Mouse (Mus musculus): Measurements from ENCODE around the gene Dhx58.
"Not testable (repeated sequence)": the region's sequence is repeated elsewhere in the genome, so short reads cannot be mapped to it uniquely, and the experiment has no call there.

Dhx58 gene

DNA sequence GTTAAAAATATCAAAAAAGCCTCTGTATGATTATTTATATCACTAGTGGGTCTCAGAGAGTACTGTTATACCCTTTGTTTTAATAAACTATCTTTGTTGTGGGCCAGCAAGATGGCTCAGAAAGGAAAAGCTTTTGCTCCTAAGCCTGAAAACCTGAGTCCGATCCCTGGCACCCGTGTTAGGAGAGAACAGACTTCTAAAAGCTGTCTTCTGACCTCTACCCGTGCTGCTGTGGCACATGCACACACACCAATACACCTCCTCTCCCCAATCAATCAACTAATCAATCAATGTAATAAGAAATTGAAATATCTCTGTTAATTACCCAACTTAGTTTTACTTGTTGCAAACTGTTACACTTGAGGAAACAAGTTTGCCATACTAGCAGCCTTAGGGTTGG lies 3.4 kb downstream of the Dhx58 start:
- no peak for DNase-seq

DNA sequence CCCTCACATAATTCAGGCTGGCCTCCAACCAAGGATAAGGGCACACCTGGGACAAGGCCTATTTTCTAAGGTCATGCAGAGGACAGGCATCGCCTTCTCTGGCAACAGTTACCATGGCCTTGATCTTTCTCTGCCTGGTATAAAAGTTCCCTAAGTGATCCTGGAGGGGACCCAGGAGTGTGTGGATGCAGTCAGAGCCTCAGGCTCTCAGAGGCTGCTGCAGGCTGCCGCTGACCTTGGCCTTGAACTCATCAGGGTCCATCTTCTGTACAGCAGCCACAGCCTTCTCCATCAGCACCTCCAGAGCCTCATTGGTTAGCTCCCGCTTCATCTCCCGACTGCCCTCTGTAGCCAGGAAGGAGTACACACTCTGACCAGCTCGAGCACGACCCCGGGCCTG lies 6.2 kb downstream of the Dhx58 start:
- DNase-seq, result no peak

DNA sequence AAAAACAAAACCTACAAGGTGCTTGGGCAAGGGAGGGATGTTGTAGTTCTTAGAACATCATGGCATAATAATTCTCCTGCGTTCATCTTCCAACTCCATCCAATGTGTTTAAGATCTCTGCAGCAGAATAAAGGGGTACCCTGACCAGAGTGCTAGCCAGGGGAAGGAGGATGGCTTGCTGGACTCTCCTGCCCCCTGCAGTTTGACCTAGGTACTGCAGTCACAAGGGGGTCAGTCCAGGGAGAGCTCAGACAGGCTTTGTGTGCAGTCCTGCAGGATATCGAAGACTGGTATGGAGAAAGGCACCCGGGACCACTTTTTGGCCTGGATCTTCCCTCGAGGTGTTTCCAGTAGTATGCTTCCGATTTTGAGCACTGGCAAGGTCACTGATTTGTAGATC lies 9.1 kb downstream of the Dhx58 start:
- peak; percentile 69 to 78 for DNase-seq

- no peak for DNase-seq
These were observed 10.9 kb downstream of the Dhx58 start for GRCm38 (mm10) chr11:100693154-100693553.

DNA sequence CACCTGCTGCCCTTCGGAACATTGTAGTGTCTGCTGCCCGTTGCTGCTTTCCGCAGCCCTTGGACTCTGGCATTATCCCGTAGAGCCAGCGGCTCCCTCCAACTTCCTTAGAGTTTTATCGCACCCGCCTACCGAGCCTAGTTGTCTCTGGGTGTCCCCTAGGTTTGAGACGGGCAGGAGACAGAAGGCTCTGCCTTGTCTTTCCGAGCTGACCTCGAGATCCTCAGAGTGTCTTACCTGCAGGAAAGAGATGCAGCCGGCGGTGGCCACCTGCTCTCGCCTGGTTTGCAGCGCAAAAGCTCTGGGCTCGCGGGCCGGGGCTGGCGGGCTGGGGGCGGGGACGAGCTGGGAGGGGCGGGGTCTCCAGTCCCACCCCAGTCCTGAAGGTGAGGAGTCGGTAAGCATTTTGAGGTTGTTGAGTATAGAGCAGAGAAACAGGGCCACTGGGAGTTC lies 11.9 kb downstream of the Dhx58 start, which contains the start of gene Zfp385c:
Zfp385c (minus strand) TSS at position 292 of the 453 bp plus-strand sequence.
- DNase-seq, result no peak

GRCm38 (mm10) chr11:100690389-100690788 lies 13.7 kb downstream of the Dhx58 start:
- DNase-seq, result no peak

- no peak for DNase-seq
These were observed 15.6 kb downstream of the Dhx58 start for GRCm38 (mm10) chr11:100688443-100688842.

DNA sequence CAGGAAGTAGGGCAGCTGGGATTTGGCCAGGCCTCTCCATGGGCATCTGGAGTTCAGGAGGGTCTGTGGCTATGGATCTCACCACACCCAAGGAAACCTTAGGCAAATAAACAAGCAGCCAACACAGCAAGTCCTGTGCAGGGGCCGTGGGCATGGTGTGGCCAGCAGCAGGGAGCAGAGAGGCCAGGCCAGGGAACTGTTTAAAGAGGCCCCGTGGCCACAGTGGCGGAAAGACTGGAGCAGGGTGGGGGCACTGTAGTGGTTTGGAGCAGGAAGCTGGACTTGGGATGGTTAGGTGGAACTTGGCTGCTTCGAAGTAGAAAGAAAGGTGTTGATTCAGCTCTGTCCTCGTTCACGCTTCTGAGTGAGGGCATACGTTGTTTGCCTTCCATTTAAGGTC lies 16.8 kb downstream of the Dhx58 start:
- no peak for DNase-seq

DNA sequence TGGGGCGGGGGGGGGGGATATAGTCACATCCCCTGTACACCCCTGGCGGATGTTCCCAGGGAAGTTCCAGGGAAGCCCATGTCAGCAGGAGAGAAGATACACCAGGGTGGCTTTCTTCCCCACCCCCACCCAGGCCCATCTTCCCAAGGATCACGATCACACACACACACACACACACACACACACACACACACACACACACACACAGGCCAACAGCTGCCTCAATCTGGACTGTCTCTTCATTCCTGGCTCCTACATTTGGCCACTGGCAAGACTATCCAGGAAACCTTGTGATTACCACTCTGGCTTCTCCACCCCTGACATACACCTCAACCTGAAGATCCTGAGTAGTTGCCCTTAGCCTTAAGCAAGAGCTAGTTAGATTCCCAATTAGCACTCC lies 18.7 kb downstream of the Dhx58 start:
- DNase-seq, result no peak

DNA sequence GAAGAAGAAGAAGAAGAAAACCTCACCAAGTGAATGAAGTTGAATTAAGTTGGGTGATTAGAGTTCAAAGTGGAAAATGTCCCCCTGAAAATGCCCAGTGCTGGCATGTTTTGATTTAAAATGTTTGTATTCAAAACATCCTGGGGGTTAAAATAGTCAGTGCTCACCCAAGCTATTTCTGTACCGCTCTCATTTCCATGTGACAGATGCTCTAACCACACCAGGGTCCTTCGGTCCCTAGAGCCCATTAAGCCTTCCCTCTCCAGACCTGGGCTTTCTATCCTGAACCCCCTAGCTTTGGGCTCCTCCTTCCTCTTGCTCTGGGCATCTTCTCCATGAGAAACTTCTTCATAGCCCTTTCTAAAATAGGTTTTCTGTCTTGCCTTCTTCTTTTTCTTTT lies 20.0 kb downstream of the Dhx58 start:
- no peak for DNase-seq

DNA sequence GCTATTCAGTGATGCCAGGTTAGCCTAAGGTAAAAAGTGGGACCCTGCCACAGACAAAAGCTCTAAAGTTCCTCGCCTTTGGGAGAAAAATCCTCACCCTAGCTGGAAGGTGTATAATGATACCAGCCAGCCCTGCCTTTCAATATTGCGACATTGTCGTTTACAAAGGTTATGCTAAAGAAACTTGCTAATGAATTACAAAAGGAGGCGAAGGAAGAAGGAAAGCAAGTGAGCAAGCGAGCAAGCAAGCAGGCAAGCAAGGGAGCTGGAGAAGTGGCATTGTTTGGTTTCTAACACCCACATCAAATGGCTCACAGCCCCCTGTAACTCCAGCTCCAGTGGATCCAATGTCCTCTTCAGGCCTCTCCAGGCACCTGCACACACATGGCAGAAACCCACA lies 21.5 kb downstream of the Dhx58 start:
- DNase-seq, result no peak

- DNase-seq, result no peak
These were observed 22.2 kb downstream of the Dhx58 start for GRCm38 (mm10) chr11:100681826-100682225.

GRCm38 (mm10) chr11:100677810-100678209 lies 26.3 kb downstream of the Dhx58 start:
- no peak for DNase-seq

DNA sequence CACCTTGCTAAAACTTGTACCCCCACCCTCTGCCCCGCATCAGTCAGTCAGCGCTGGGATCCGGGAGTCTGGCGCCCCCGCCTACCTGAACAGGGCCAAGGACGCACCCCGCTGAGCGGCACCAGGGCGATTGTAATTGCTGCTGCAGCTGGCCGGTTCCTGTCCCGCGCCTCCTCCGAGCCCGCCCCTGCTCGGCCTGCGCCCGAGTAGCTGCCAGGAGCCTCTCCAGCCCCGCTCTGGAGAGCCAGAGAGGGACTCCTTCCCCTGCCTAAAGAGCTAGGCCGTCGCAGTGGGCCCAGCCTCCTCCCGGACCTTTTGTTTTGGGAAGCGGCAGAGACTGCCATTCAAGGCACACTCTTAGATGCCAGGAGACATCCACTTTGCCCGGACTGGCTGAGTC lies 30.9 kb downstream of the Dhx58 start:
- peak; percentile 18 to 26 for DNase-seq

DNA sequence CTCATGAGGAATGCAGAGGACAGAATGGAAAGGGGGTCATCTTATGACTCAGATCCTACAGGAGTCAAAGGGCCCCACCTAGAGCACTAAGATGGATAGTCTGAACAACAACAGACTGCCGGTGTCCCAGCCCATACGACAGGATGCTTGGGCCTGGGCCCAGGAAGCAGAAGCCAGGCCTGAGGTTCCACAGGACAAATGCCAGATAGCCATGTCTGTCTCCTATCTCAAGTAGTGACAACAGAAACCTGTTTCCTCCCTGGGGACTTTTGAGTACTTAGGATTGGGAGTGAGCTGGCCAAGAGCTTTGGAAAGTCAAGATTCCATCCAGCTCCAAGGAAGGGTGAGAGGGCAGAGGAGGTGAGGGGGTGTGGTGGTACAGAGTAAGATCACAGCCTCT lies 32.1 kb downstream of the Dhx58 start:
- no peak for DNase-seq

DNA sequence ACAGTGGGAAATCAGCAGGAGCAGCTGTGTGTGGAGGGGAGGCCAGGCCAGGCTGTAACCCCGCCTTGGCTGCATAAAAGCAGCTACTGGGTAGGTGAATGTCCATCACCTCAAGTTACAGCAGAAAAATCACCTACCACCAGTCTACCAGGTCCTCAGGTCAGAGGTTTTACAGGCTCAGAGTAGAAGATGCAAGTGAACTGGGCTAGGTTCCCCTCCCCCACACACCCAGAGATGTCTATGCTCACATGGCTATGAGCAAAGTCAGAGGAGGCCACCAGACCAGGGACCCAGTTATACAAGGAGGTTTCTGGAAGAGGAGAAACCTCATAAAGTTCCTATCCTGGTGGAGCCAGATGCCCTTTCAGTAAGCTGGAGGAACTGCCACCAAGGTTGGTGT lies 33.0 kb downstream of the Dhx58 start:
- no peak for DNase-seq

DNA sequence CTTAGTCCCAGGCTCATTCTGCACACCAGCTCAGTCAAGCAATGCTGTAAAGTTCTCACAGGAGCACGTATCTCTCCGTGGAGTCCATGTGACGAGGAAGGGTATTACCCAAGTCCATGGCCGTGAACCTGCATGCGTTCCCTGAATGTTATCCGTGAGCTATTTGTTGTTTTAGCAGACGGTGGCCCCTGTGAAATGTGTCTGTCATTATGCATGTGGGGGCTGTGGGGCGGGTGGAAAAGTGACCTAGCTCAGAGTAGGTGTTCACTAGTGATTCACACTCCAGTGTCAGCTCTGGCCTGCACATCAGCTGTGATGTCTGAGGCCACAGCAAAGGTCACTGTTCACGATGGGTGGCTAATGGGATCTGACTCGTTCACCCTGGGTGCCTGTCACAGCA lies 44.3 kb downstream of the Dhx58 start:
- no peak for DNase-seq

DNA sequence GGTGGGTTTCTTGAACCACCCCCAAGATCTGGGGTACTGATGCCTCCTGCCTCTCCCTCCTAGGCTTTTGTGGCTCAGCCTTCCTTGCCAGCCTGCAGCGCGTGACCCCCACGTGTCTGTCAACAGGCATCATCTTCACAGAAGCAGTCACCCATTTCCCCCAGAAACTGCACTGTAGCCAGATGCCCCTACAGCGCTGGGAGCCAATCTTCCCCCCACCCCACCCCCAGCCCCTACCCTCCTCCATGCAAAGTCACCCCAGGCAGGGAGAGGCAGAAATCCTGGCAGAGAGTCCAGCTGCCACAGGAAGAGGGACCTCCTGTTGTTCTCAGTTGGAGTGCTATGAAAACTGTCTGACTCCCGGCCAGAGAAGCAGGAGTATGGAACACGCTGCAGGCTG lies 47.6 kb downstream of the Dhx58 start:
- DNase-seq, result no peak

GRCm38 (mm10) chr11:100655589-100655988 lies 48.5 kb downstream of the Dhx58 start:
- DNase-seq, result not testable (repeated sequence)

DNA sequence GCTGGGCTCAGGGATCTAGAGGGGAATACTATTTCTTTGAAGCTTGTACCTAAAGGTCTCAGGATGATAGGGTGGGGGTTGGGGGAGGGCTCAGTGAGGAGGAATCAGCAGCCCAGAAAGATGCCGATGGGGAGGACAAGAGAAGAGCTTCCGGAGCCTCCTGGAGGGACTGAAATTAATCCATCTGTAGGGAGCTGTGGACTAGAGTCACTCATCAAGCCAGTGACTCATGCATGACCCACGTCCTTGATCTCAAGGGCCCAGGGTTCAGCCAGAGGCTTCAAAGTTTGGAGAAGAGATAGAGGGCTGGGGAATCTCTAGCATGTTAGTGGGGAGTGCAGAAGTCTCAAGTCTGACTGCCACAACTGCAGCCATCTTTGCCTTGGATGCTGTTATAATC lies 52.3 kb downstream of the Dhx58 start:
- DNase-seq, result no peak

DNA sequence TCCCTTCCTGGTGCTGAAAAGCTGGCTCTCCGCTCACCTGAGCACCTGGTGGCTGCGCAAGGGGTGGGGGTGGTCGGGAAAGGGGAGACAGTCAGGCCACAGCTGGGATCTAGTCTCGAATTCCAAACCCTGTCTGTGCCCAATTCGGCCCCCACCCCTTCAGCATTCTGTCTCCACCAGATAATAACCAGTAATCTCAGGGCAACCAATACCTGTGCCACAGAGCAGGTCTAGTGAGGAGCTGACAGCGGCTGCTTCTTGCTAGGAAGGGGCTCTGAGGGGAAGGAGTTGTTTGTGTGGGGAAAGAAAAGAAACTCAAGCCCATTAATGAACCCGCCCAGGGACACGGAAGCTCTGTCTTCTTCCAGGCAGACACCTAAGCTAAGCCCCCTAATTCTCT lies 52.9 kb downstream of the Dhx58 start:
- DNase-seq, result no peak

- DNase-seq, result no peak
These were observed 55.7 kb downstream of the Dhx58 start for GRCm38 (mm10) chr11:100648405-100648804.

GRCm38 (mm10) chr11:100646265-100646664 lies 57.8 kb downstream of the Dhx58 start:
- no peak for DNase-seq

Measured in cerebellum, adult 18-20 months (tissue).